Mouse (Mus musculus): ENCODE measurements around the gene Iqschfp.

- TF ChIP-seq CTCF (IDR thresholded peaks at IDR 0.05; ENCODE audit: insufficient read depth, low read depth, low read length) (no peak), POLR2A (IDR thresholded peaks at IDR 0.05; ENCODE audit: insufficient read depth, low read depth, low read length) (no peak)
These were observed 764.7 kb downstream of the Iqschfp start for GRCm38 (mm10) chr3:68656607-68657352.
